Mouse (Mus musculus): ENCODE data around the gene Rpl37. TPM values are rescaled to one million over a fixed set of nuclear protein-coding genes. Genes with fewer than 3 reads are reported as not detected.

The Rpl37 gene
- polyA plus RNA-seq, 1 experiment from 2014 or later: 463 TPM

GRCm38 (mm10) chr15:5165121-5165773, 48.8 kb downstream of the Rpl37 start:
- no peak for ATAC-seq (ENCODE audit: low FRiP score)
- Histone ChIP-seq H3K9ac (no peak overlapping the region), H3K27me3 (ENCODE audit: control insufficient read depth, insufficient read depth, low read length) (no peaks in the 10 kb centered on the region), H3K4me2 (replicated peaks) (no peak overlapping the region), H3K4me1 (replicated peaks; ENCODE audit: control insufficient read depth, insufficient read depth, low read length) (no peaks in the 10 kb centered on the region), H3K4me3 (replicated peaks; ENCODE audit: low read length) (no peak overlapping the region), H3K36me3 (replicated peaks; ENCODE audit: control insufficient read depth, insufficient read depth) (peaks cover 67% of the 10 kb centered on the region), H3K9me3 (ENCODE audit: control insufficient read depth, low read length) (no peaks in the 10 kb centered on the region), H3K27ac (no peak overlapping the region)
- DNase-seq (ENCODE audit: low spot score): no peak
- WGBS: 88% methylated on average over 12 of the region's 12 CpGs

Other genes starting within 250 kb of the Rpl37 start
- not detected in 2 replicates for gene Mroh2b, start 217.9 kb upstream of the Rpl37 start, polyA plus RNA-seq (2014; fragmentation: Nextera tagmentation; extraction: Ambion mirVana)
- gene C7, start 52.9 kb upstream of the Rpl37 start, polyA plus RNA-seq (2014; fragmentation: Nextera tagmentation; extraction: Ambion mirVana): 0.08 and 0.09 TPM in 2 replicates
- gene Card6, start 8.1 kb upstream of the Rpl37 start, polyA plus RNA-seq (2014; fragmentation: Nextera tagmentation; extraction: Ambion mirVana): 0.79 and 0.81 TPM in 2 replicates
- gene Prkaa1, start 27.2 kb downstream of the Rpl37 start, polyA plus RNA-seq (2014; fragmentation: Nextera tagmentation; extraction: Ambion mirVana): 18.2 and 18.5 TPM in 2 replicates
- gene Ttc33, start 68.9 kb downstream of the Rpl37 start, polyA plus RNA-seq (2014; fragmentation: Nextera tagmentation; extraction: Ambion mirVana): 58.7 and 61.0 TPM in 2 replicates
- 4.1 and 5.1 TPM in 2 replicates for gene Ptger4, start 127.5 kb downstream of the Rpl37 start, polyA plus RNA-seq (2014; fragmentation: Nextera tagmentation; extraction: Ambion mirVana)